Mouse (Mus musculus) lung, adult 2 months (tissue): ENCODE results near the gene Exph5. TPM values are rescaled to one million over a fixed set of nuclear protein-coding genes. Genes with fewer than 3 reads are reported as not detected.

Experiments
- DNase-seq: peaks from one replicate; pipeline ENCODE4 v3.0.0; 2022
- H3K4me1 ChIP-seq: fragments of 200-500 bp; 2 replicates; pipeline ENCODE4 v1.6.1; 2011; ENCODE audit warnings: low read length; ENCODE audit not compliant: control insufficient read depth, insufficient read depth
- H3K4me3 ChIP-seq: fragments of 200-500 bp; replicated peaks from 2 replicates; pipeline ENCODE3; 2011; ENCODE audit warnings: low read depth, mild to moderate bottlenecking, control low read depth, low read length; ENCODE audit errors: extremely low read depth
- CTCF ChIP-seq: fragments of 200-500 bp; IDR thresholded peaks from 2 replicates; pipeline ENCODE4 v1.5.1; 2011; ENCODE audit warnings: mild to moderate bottlenecking, low read length, control low read depth; ENCODE audit not compliant: insufficient read depth
- POLR2A ChIP-seq: fragments of 200-500 bp; IDR thresholded peaks from 2 replicates; pipeline ENCODE4 v1.6.1; 2011; ENCODE audit warnings: low read depth, mild to moderate bottlenecking, control low read depth, low read length, borderline replicate concordance; ENCODE audit errors: extremely low read depth
- WGBS: fragments of 180-500 bp; shearing (Covaris S2); methylation state at CpG from one replicate; pipeline ENCODE4 v1.1.7; 2018; 5-methylcytosine and 5-hydroxymethylcytosine counted together
- polyA plus RNA-seq: library from polyadenylated mRNA; depleted of rRNA; stranded (reverse); fragments of >200 nt; gene quantifications from 2 replicates; pipeline ENCODE4 v1.2.3, GENCODE M21; 2012; rRNA removed

Exph5 gene
- polyA plus RNA-seq, 1 experiment: 4.8 TPM

DNA sequence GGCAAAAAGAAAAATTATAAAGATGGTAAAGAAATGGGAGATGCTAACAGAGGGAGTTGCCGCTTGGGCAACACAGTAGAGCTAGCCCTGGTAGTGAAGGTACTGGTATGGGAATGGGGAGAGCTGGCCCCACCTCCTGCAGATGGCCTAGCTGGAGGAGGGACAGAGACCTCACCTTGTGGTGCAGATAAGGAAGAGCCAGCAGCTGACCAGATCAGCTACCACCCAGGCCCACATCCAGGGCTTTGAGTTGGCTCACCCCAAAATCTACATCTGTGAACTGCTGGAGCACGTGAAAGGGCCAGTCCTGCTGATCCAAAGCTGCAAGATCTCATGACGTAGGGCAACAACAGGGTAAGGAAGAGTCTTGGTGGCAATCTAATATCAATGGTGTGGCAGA lies 125.3 kb downstream of the Exph5 start:
- Histone ChIP-seq H3K4me1 (no peaks in the 10 kb centered on the region), H3K4me3 (no peak overlapping the region)
- TF ChIP-seq POLR2A (no peak), CTCF (no peak)
- 83% methylated on average over 3 of the region's 3 CpGs for WGBS
- DNase-seq: no peak

Other genes with a start within 250 kb of the Exph5 start
- gene Ddx10, start 53.6 kb upstream of the Exph5 start, polyA plus RNA-seq: 1.1 and 2.0 TPM in 2 replicates
- gene Kdelc2, start 82.4 kb downstream of the Exph5 start, polyA plus RNA-seq: 11.5 and 14.2 TPM in 2 replicates
- gene 4930550C14Rik, start 100.7 kb downstream of the Exph5 start, polyA plus RNA-seq: 0.55 and 1.3 TPM in 2 replicates
- 1.1 and 1.5 TPM in 2 replicates for gene Atm, start 235.1 kb downstream of the Exph5 start, polyA plus RNA-seq
- gene Npat, start 235.4 kb downstream of the Exph5 start, polyA plus RNA-seq: 2.0 and 2.1 TPM in 2 replicates